Mouse (Mus musculus): ENCODE results near the gene Nrgn.

- TF ChIP-seq CTCF (IDR thresholded peaks at IDR 0.05; ENCODE audit: low read depth) (no peak), EP300 (IDR thresholded peaks at IDR 0.05; ENCODE audit: low read depth) (no peak)
Measured at GRCm38 (mm10) chr9:37567454-37567853, 14.8 kb upstream of the Nrgn start.
